Mouse (Mus musculus) liver, embryonic 12.5 days (tissue): ENCODE measurements around the gene Atp5h. TPM values are rescaled to one million over a fixed set of nuclear protein-coding genes. Genes with fewer than 3 reads are reported as not detected.
A peak's percentile ranks its signal among the peaks of the same experiment; 100 is the strongest.

Source experiments
- ATAC-seq: fragments of 200-750 bp; cut with Nextera tagmentation; 2 replicates; pipeline ENCODE4 v1.8.0; 2017; ENCODE audit warnings: moderate number of reproducible peaks, mild to moderate bottlenecking, moderate library complexity
- H3K27ac ChIP-seq: fragments of 300-500 bp; sonication (generic); 2 replicates; pipeline ENCODE4 v1.5.1; 2016; ENCODE audit warnings: mild to moderate bottlenecking
- H3K27me3 ChIP-seq: fragments of 300-500 bp; sonication (generic); replicated peaks from 2 replicates; pipeline ENCODE4 v1.6.1; 2016; ENCODE audit warnings: mild to moderate bottlenecking, moderate library complexity
- H3K36me3 ChIP-seq: fragments of 300-500 bp; sonication (generic); 2 replicates; pipeline ENCODE4 v1.6.1; 2016; ENCODE audit warnings: mild to moderate bottlenecking, moderate library complexity
- H3K4me1 ChIP-seq: fragments of 300-500 bp; sonication (generic); 2 replicates; pipeline ENCODE4 v1.6.1; 2016
- H3K4me2 ChIP-seq: fragments of 300-500 bp; sonication (generic); 2 replicates; pipeline ENCODE4 v1.6.1; 2016; ENCODE audit warnings: mild to moderate bottlenecking, moderate library complexity
- H3K4me3 ChIP-seq: fragments of 300-500 bp; sonication (generic); 2 replicates; pipeline ENCODE4 v1.5.1; 2016; ENCODE audit warnings: mild to moderate bottlenecking, moderate library complexity
- H3K9ac ChIP-seq: fragments of 300-500 bp; sonication (generic); 2 replicates; pipeline ENCODE4 v1.6.1; 2016; ENCODE audit warnings: mild to moderate bottlenecking, moderate library complexity
- H3K9me3 ChIP-seq: fragments of 300-500 bp; sonication (generic); replicated peaks from 2 replicates; pipeline ENCODE4 v1.6.1; 2016; ENCODE audit warnings: mild to moderate bottlenecking, moderate library complexity
- WGBS: fragments of 180-500 bp; shearing (Covaris S2); methylation state at CpG from one replicate; pipeline ENCODE4 v1.1.7; 2016; ENCODE audit not compliant: insufficient replicate concordance; 5-methylcytosine and 5-hydroxymethylcytosine counted together
- polyA plus RNA-seq: library from polyadenylated mRNA; unstranded; fragments of >200 nt; fragmentation: Nextera tagmentation; extraction: Ambion mirVana; gene quantifications from 2 replicates; pipeline ENCODE4 v1.2.1, GENCODE M21; 2016

Gene Atp5h
- polyA plus RNA-seq, 1 experiment from 2014 or later: 624 TPM

DNA sequence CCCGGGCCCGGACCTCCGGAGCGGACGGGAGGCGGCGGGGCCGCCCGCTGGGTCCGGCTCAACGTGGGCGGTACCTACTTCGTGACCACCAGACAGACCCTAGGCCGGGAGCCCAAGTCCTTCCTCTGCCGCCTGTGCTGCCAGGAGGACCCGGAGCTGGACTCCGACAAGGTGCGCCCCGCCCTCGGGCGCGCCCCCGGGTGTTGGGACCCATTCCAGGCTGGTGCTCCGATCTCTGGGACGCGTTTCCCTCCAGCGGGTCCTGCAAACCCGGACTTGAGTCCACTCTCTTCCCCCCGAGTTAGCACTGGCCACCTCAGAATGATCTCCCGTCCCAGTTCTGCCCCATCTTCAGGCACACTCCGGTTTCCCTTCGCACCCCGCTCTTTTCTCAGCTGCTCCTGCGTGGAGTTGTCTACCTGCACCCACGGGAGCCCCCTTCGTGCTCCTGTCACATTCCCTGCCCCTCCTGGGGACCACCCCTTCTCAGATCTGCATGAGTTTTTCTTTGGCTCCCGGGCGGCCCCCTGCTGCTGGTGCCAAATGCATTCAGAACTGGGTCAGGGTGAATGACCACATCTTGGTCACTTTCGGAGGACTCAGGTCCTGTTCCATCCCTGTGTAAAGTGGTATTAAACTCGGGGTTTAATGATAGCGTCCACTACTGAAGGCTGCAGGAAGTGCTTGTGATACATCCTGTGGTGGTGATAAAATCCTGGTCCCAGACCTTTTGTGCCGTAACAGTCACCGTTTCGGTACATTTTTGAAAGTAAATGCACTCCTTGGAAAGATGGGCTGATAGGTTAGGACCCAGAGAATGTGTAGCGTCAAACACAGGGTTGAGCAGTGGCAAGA is 801 bp upstream of the Atp5h start:
- Histone ChIP-seq H3K27me3 (no peaks in the 10 kb centered on the region), H3K9me3 (no peaks in the 10 kb centered on the region), H3K4me2 (peak overlapping the region; percentile 99), H3K4me1 (peaks cover 41% of the 10 kb centered on the region), H3K36me3 (peaks cover 38% of the 10 kb centered on the region), H3K9ac (peak overlapping the region; percentile 92), H3K4me3 (peak overlapping the region; percentile 95), H3K27ac (peak overlapping the region; percentile 88)
- WGBS: 1% methylated on average over 38 of the region's 45 CpGs
- peak; percentile 72 for ATAC-seq

DNA sequence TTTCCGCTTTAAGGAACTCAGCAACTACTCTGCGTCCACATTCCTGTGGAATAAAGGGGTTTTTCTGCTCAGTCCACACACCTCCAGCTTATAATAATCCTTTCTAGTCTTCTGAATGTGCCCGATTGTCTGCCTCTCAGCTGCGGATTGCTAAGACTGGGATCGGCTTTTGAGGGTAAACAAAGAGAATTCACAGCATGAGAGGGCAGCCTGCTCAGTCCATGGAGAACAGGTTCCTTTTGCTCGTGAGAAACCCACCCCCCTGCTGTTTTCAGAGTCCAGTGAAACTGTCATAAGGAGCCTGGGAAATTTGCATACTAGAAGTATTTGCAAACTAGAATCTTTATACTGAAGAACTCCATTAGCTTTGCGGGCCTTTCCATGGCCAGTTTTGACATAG is 10.2 kb downstream of the Atp5h start:
- Histone ChIP-seq H3K9ac (no peak overlapping the region), H3K4me3 (no peak overlapping the region), H3K27ac (no peak overlapping the region), H3K4me1 (peaks cover 41% of the 10 kb centered on the region), H3K36me3 (peaks cover 51% of the 10 kb centered on the region), H3K4me2 (no peak overlapping the region), H3K9me3 (no peaks in the 10 kb centered on the region), H3K27me3 (no peaks in the 10 kb centered on the region)
- WGBS: 81% methylated on average over 7 of the region's 7 CpGs
- ATAC-seq: no peak

DNA sequence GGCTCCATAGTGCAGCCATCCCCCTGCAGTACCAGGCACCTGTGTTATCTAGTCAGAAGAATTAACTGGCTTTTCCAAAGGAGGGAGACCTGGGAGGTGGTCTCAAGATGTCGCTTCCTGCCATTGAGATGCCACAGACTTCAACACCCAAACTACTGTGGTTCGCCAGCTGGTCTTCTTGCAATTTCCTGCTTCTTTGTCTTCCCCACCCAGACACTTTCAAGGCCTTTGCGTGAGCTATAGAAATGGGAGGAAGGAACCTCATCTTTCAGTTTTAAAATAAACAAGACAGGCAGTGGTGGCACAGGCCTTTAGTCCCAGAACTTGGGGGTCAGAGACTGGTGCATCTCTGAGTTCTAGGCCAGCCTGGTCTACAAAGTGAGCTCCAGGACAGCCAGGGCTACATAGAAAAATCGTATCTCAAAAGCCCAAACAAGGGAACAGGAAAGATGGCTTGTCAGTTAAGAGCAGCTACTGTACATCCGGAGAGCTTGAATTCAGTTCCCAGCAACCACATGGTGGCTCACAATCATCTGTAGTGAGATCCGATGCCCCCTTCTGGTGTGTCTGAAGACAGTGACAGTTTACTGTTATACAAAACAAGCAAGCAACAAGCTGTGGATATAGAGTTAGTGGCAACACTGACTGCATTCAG is 11.4 kb downstream of the Atp5h start:
- Histone ChIP-seq H3K9ac (no peak overlapping the region), H3K9me3 (no peaks in the 10 kb centered on the region), H3K27me3 (no peaks in the 10 kb centered on the region), H3K36me3 (peaks cover 51% of the 10 kb centered on the region), H3K4me3 (no peak overlapping the region), H3K4me1 (peaks cover 38% of the 10 kb centered on the region), H3K4me2 (no peak overlapping the region), H3K27ac (peak overlapping the region; percentile 22; the same call in 1 of the 2 replicates)
- 58% methylated on average over 6 of the region's 6 CpGs for WGBS
- ATAC-seq: no peak

DNA sequence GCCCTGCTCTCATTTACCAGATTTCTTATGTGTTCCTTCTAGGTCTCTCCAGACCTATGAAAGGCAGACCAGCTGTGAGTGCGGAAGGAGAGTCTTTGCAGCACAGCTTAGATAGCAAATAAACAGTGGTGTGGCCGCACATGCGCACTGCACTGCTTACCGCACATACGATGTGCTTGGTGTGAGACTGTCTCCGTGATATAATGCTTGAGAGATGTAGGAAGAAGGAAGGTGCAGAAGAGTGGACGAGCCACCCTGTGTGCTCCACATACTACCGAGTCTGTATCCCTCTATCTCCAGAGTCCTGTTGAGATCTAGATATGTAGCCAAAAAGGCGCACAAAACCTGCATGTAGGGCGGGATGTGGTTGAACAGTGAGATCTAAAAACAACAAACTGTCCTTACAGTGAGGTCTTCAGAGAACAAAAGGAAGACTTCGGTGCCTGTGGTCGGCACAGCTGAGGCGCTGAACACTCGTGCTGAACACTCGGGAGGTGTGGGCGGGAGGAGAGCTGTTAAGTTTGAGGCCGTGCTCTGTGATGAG is 12.8 kb downstream of the Atp5h start:
- no peak overlapping the region for H3K4me3 ChIP-seq
- no peak overlapping the region for H3K27ac ChIP-seq
- WGBS: 83% methylated on average over 17 of the region's 17 CpGs
- H3K9me3 ChIP-seq: no peaks in the 10 kb centered on the region
- H3K4me1 ChIP-seq: peaks cover 39% of the 10 kb centered on the region
- H3K27me3 ChIP-seq: no peaks in the 10 kb centered on the region
- no peak overlapping the region for H3K4me2 ChIP-seq
- peaks cover 51% of the 10 kb centered on the region for H3K36me3 ChIP-seq
- no peak overlapping the region for H3K9ac ChIP-seq
- ATAC-seq: no peak

DNA sequence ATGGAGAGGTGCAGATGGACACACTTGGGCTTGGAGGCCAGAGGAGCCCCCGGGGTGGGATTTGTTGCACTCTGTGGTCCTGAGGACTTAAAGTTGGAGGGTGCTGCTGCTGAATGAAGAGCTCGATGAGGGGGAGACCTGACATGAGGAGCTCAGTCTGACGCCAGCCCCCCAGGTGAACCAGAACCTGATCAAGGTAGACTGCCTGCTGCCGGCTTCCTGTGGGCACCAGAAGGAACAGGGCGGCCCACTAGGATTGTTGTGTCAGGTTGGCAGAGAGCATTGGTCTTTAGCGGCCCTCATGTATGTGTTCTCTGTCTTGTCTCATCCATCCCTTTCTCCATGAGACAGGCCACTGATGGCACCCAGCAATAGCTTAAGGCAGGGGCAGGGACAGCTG is 14.0 kb downstream of the Atp5h start:
- no peak overlapping the region for H3K9ac ChIP-seq
- no peak for ATAC-seq
- H3K27ac ChIP-seq: no peak overlapping the region
- H3K4me2 ChIP-seq: no peak overlapping the region
- no peaks in the 10 kb centered on the region for H3K9me3 ChIP-seq
- H3K36me3 ChIP-seq: peaks cover 45% of the 10 kb centered on the region
- H3K4me3 ChIP-seq: no peak overlapping the region
- peaks cover 4% of the 10 kb centered on the region; the same call in 1 of the 2 replicates for H3K27me3 ChIP-seq
- WGBS: 82% methylated on average over 6 of the region's 6 CpGs
- peaks cover 27% of the 10 kb centered on the region for H3K4me1 ChIP-seq

DNA sequence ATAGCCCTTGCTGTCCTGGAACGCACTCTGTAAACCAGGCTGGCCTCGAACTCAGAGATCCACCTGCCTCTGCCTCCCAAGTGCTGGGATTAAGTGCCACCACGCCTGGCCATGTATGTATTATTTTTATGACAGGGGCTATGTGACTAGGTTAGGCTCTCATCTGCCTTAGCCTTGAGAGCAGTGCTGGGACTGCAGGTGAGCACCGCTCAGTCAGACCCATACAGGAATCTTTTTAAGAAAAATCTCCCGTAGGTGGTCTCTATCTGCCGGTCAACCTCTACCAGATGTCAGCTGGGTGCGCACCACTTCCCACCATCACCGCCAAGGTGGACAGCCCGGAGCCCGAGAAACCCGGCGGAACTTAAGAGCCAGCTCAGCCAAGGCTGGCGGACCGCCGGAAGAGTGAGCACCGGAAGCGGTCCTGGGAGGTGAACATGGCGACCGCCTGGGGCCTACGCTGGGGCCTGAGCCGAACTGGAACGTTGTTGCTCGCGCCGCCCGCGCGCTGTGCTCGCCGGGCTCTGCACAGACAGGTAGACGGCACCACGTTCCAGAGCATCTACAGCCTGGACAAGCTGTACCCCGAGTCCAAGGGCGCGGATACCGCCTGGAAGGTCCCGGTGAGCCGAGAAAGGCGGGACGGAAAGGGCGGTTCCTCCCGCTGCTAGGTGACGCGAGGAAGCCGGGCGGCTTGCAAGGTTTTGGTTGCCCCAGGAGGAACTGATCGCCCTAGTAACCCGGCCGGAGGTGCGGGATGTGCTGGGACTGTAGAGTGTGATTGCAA is 16.2 kb downstream of the Atp5h start, which contains the start of gene Mrpl58:
Gene Mrpl58 (plus strand): TSS at position 415 of the 787 bp plus-strand sequence.
- WGBS: 2% methylated on average over 50 of the region's 50 CpGs
- H3K27ac ChIP-seq: peak within 1 kb of the TSS; percentile 77

DNA sequence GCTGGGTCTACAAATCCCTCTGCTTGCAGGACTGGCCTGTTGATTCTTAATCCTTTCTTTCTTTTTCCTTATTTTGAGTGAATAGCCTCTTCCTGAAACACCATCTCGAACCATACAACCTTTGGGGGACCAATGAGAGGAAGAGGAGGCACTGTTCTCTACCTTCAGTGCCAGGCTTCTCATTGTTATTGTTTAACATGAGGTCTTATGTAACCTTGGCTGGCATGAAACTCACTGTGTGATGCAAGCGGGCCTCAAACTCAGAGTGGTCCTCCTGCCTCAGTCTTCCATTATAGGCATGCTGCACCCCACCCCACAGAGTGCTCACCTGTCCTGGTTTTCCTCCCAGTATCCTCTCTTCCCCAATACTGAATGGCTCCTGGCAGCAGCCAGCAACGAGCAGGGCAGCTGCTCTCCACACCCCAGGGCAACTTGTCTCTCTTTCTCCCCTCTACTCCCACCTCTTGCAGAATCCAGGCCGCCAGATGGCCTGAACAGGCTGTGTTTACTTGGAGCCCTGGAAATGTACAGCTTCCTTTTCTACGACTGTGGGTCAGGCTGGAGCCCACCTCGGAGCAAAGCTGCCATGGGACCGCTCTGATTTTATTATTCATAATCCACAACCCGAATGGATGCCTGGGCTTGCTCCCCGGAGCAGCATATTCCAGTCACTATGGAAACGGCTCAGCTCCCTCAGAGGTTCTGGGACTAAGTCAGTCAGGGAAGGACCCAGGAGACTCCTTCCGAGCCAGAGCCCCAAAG is 19.0 kb downstream of the Atp5h start:
- no peak for ATAC-seq
- WGBS: 53% methylated on average over 11 of the region's 11 CpGs
- no peak overlapping the region for H3K9ac ChIP-seq
- no peak overlapping the region for H3K4me2 ChIP-seq
- peaks cover 14% of the 10 kb centered on the region for H3K27me3 ChIP-seq
- H3K36me3 ChIP-seq: 0 out of 2 replicates have a peak, but pooled peaks cover 4% of the 10 kb centered on the region
- no peak overlapping the region for H3K4me3 ChIP-seq
- H3K4me1 ChIP-seq: peaks cover 22% of the 10 kb centered on the region
- no peaks in the 10 kb centered on the region for H3K9me3 ChIP-seq
- no peak overlapping the region for H3K27ac ChIP-seq

More for the DNA sequence above, 16.2 kb downstream of the Atp5h start, which contains the start of gene Mrpl58:
- Histone ChIP-seq H3K9me3 (no peaks in the 10 kb centered on the region), H3K4me1 (peaks cover 22% of the 10 kb centered on the region), H3K36me3 (peaks cover 25% of the 10 kb centered on the region), H3K4me2 (peak within 1 kb of the TSS; percentile 82), H3K9ac (peak within 1 kb of the TSS; percentile 83), H3K27me3 (peaks cover 5% of the 10 kb centered on the region), H3K4me3 (peak within 1 kb of the TSS; percentile 83)
- peak; percentile 92 for ATAC-seq

DNA sequence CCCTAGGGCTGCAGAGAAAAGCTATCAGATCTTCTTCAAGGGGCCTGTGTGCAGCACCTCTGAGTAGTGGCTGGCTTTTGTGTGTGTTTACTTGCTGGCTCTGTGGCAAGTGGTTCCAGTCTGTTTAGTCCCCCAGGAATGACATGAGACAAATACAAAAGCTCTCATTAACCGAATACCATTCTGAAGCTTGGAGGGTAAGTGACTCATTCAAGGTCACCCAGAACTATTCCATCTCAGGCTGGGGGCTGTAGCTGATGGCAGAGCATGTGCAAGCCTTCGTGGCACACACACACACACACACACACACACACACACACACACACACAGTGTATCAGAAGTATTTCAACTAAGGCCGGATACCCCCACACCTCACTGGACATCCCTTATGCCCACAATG is 19.6 kb downstream of the Atp5h start:
- Histone ChIP-seq H3K27ac (no peak overlapping the region), H3K9me3 (no peaks in the 10 kb centered on the region), H3K4me3 (no peak overlapping the region), H3K27me3 (peaks cover 14% of the 10 kb centered on the region), H3K4me2 (no peak overlapping the region), H3K9ac (no peak overlapping the region), H3K4me1 (peaks cover 16% of the 10 kb centered on the region), H3K36me3 (no peaks in the 10 kb centered on the region)
- WGBS: 79% methylated on average over 3 of the region's 3 CpGs
- no peak for ATAC-seq

DNA sequence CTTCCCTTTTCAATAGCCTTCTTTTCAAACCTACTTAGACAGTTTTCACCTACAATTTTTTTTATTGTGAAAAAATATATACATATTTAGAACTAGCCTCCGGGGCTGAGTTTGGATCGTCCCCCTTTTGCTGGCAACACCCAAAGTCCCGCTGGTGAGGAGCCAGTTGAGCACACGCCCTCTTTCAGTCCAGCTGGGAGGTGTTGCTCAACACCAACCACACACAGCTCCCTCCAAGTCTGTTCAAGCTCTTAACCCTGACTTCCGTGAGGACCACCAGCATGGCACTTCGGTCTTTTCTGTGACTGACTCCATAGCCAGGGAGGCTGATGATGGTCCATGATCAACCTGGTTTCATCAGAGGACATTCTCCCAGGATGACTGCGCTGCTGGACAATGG is 21.7 kb downstream of the Atp5h start:
- Histone ChIP-seq H3K27ac (no peak overlapping the region), H3K9ac (no peak overlapping the region), H3K9me3 (no peaks in the 10 kb centered on the region), H3K27me3 (peaks cover 32% of the 10 kb centered on the region), H3K4me2 (no peak overlapping the region), H3K4me1 (peaks cover 7% of the 10 kb centered on the region; the same call in 1 of the 2 replicates), H3K36me3 (0 out of 2 replicates have a peak, but pooled peaks cover 4% of the 10 kb centered on the region), H3K4me3 (no peak overlapping the region)
- no peak for ATAC-seq
- 50% methylated on average over 7 of the region's 7 CpGs for WGBS

DNA sequence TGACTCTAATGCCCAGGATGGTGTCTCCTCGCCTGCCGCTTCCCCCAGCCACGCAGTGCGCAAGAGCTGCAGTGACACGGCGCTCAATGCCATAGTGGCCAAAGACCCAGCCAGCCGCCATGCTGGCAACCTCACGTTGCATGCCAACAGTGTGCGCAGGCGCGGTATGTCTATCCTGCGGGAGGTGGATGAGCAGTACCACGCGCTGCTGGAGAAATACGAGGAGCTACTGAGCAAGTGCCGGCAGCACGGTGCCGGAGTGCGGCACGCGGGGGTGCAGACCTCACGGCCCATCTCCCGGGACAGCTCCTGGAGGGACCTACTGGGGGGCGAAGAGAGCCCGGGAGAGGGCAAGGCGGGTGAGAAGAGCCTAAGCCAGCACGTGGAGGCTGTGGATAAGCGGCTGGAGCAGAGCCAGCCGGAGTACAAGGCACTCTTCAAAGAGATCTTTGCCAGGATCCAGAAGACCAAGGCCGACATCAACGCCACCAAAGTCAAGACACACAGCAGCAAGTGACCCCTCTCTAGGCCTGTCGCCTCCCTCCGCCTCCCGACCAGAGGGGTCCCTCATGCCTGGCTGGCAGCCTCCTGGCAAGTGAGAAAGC is 25.9 kb downstream of the Atp5h start:
- Histone ChIP-seq H3K27ac (no peak overlapping the region), H3K27me3 (peaks cover 50% of the 10 kb centered on the region), H3K4me2 (peak overlapping the region; percentile 54), H3K4me3 (peak overlapping the region; percentile 24), H3K36me3 (0 out of 2 replicates have a peak, but pooled peaks cover 4% of the 10 kb centered on the region), H3K4me1 (peaks cover 6% of the 10 kb centered on the region; the same call in 1 of the 2 replicates), H3K9ac (no peak overlapping the region), H3K9me3 (no peaks in the 10 kb centered on the region)
- 48% methylated on average over 34 of the region's 34 CpGs for WGBS
- ATAC-seq: no peak
